Mouse (Mus musculus): ENCODE measurements around the gene Mitd1.

Gene Mitd1

GRCm38 (mm10) chr1:37890025-37890652 is at the start of gene Mitd1, which contains the start of gene Mrpl30:
Gene Mitd1, minus strand, starts transcription at chr1:37890411.
Gene Mrpl30, plus strand, starts transcription at chr1:37890477.
- peak; percentile 75 for DNase-seq (ENCODE audit: low spot score)

GRCm38 (mm10) chr1:37931806-37932205 is 41.6 kb upstream of the Mitd1 start:
- no peak for DNase-seq (ENCODE audit: low spot score)

GRCm38 (mm10) chr1:37925971-37926370 is 35.8 kb upstream of the Mitd1 start:
- DNase-seq (ENCODE audit: low spot score): no peak

GRCm38 (mm10) chr1:37922536-37922935 is 32.3 kb upstream of the Mitd1 start:
- no peak for DNase-seq (ENCODE audit: low spot score)

GRCm38 (mm10) chr1:37918096-37918495 is 27.9 kb upstream of the Mitd1 start:
- no peak for DNase-seq (ENCODE audit: low spot score)

GRCm38 (mm10) chr1:37917666-37918065 is 27.5 kb upstream of the Mitd1 start:
- DNase-seq (ENCODE audit: low spot score): no peak

GRCm38 (mm10) chr1:37916393-37916792 is 26.2 kb upstream of the Mitd1 start, which contains the start of gene Lyg2:
Gene Lyg2, minus strand, starts transcription at chr1:37916493.
- no peak for DNase-seq (ENCODE audit: low spot score)

- no peak for DNase-seq (ENCODE audit: low spot score)
Measured at GRCm38 (mm10) chr1:37912751-37913150, 22.5 kb upstream of the Mitd1 start.

GRCm38 (mm10) chr1:37903178-37903577 is 13.0 kb upstream of the Mitd1 start:
- no peak for DNase-seq (ENCODE audit: low spot score)

GRCm38 (mm10) chr1:37900288-37900687 is 10.1 kb upstream of the Mitd1 start:
- DNase-seq (ENCODE audit: low spot score): no peak

- DNase-seq (ENCODE audit: low spot score): no peak
Measured at GRCm38 (mm10) chr1:37899816-37900215, 9.6 kb upstream of the Mitd1 start.

GRCm38 (mm10) chr1:37894606-37895005 is 4.4 kb upstream of the Mitd1 start:
- no peak for DNase-seq (ENCODE audit: low spot score)

GRCm38 (mm10) chr1:37891400-37891799 is 1.2 kb upstream of the Mitd1 start:
- DNase-seq (ENCODE audit: low spot score): no peak

- DNase-seq (ENCODE audit: low spot score): no peak
Measured at GRCm38 (mm10) chr1:37889206-37889605, 1.0 kb downstream of the Mitd1 start.

GRCm38 (mm10) chr1:37884451-37884850 is 5.8 kb downstream of the Mitd1 start:
- no peak for DNase-seq (ENCODE audit: low spot score)

GRCm38 (mm10) chr1:37883411-37883810 is 6.8 kb downstream of the Mitd1 start:
- DNase-seq (ENCODE audit: low spot score): no peak

GRCm38 (mm10) chr1:37877736-37878460 is 12.3 kb downstream of the Mitd1 start:
- no peak for DNase-seq (ENCODE audit: low spot score)

GRCm38 (mm10) chr1:37873157-37873556 is 17.1 kb downstream of the Mitd1 start:
- DNase-seq (ENCODE audit: low spot score): no peak

GRCm38 (mm10) chr1:37872131-37873067 is 17.8 kb downstream of the Mitd1 start:
- peak; percentile 46 for DNase-seq (ENCODE audit: low spot score)

- DNase-seq (ENCODE audit: low spot score): no peak
Measured at GRCm38 (mm10) chr1:37871704-37872103, 18.5 kb downstream of the Mitd1 start, which contains the start of gene Lipt1. Gene Lipt1, plus strand, starts transcription at chr1:37871738.

GRCm38 (mm10) chr1:37869362-37869761 is 20.8 kb downstream of the Mitd1 start:
- DNase-seq (ENCODE audit: low spot score): no peak

GRCm38 (mm10) chr1:37868640-37869039 is 21.6 kb downstream of the Mitd1 start:
- no peak for DNase-seq (ENCODE audit: low spot score)

Data from ovary, postnatal 10 days (tissue).